Mouse (Mus musculus) heart, adult 2 months (tissue): ENCODE results near the gene Gnaq.

Experiments used
- CTCF ChIP-seq: fragments of 200-600 bp; IDR thresholded peaks from 2 replicates; pipeline ENCODE4 v1.8.1; 2022; ENCODE audit warnings: antibody characterized with exemption, mild to moderate bottlenecking, moderate library complexity
- POLR2A ChIP-seq: fragments of 200-500 bp; IDR thresholded peaks from 2 replicates; pipeline ENCODE4 v1.6.1; 2011; ENCODE audit warnings: mild to moderate bottlenecking, low read depth, low read length, control low read depth; ENCODE audit not compliant: insufficient read depth

DNA sequence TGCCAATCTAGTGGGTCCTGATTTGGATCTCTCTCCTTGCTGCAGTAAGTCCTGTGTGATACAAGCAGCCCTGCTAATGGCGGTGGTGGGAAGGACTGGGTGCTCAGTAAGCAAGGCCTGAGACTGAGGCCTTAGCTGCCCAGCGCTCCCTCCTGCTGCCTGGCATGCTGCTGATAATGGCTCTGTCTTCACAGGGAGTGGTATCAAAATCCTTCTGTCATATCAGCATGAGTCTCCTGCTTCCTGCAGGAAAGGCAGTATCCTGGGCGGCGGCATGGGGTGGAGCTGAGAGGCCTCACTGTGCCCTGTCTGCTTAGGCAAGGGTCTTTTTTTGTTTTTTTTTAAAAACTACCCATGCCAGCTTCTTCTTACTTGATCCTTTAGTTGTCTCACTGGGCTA, 9.2 kb downstream of the Gnaq start:
- TF ChIP-seq CTCF (no peak), POLR2A (no peak)
